In the genomic region with DNA sequence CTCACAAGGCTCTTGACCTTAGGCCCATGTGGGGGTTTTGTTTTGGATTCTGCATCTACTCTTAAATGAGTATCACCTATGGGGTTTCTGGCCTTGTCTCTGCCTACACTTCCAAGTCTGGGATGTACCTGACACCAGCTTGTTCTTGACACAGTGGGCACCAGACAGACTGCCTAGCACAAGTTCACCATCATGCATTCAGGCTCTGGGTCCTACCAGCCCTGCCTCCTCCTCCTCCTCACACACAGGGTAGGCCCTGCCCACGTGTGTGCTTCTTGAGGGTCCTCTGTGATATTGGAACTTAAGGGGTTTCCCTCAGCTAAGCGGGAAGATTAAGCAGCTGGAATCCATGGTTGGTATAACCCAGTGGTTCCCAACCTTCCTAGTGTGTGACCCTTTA, we compare ENCODE assay signal across 29 mouse cellular contexts. TPM values are rescaled to one million over a fixed set of nuclear protein-coding genes. Genes with fewer than 3 reads are reported as not detected.
"Had no signal": no experiment of that assay in that cellular context is flagged by ENCODE, and none has a peak within 500 bp of the region (broad histone marks: within the 10 kb centered on the region; RNA-seq: fewer than 3 reads in every experiment).

No protein-coding gene starts in this region.

- ATAC-seq: intestine, embryonic 15.5 days had no signal

- H3K9me3 ChIP-seq: intestine, embryonic 15.5 days; kidney, embryonic 15.5 days; limb, embryonic 10.5 days; limb, embryonic 13.5 days had no signal

- H3K4me1 ChIP-seq: intestine, embryonic 15.5 days; kidney, embryonic 15.5 days; limb, embryonic 10.5 days; limb, embryonic 13.5 days had no signal

- H3K27me3 ChIP-seq: intestine, embryonic 15.5 days; kidney, embryonic 15.5 days; limb, embryonic 13.5 days had no signal

- DNase-seq: kidney, adult 11 months; kidney, adult 8-10 months; kidney, postnatal 10 days; kidney, postnatal 36 days; lung, adult 2 months; lung, postnatal 14 days; lung, postnatal 4 days; midbrain, embryonic 14.5 days; retina, postnatal 1 day; right cerebral cortex, postnatal 25 days; spleen, adult 18-20 months; thymus, adult 18-20 months; thymus, postnatal 36 days had no signal

- H3K4me2 ChIP-seq: intestine, embryonic 15.5 days; kidney, embryonic 15.5 days; limb, embryonic 13.5 days; midbrain, embryonic 11.5 days had no signal

- H3K9ac ChIP-seq: intestine, embryonic 15.5 days; kidney, embryonic 15.5 days; limb, embryonic 13.5 days had no signal

- H3K27ac ChIP-seq: intestine, embryonic 15.5 days; kidney, embryonic 15.5 days; limb, embryonic 10.5 days; limb, embryonic 13.5 days had no signal

- H3K4me3 ChIP-seq: intestine, embryonic 15.5 days; kidney, embryonic 15.5 days; limb, embryonic 10.5 days; limb, embryonic 13.5 days had no signal

RNA-seq across cellular contexts. Expression of gene Adm2, which starts 38.4 kb away (rescaled TPM):
- total RNA-seq: layer of hippocampus, postnatal 14 days; left cerebral cortex, adult 18-20 months; left cerebral cortex, postnatal 25 days; liver, adult 2 months; megakaryocyte progenitor cell, adult 5-6 weeks; megakaryocyte-erythroid progenitor cell, adult 5-6 weeks; neutrophil, adult 5-6 weeks had no signal
- polyA plus RNA-seq: liver, adult 2 months; midbrain, embryonic 11.5 days; midbrain, embryonic 14.5 days; testis, adult 2 months; urinary bladder, adult 2 months had no signal

RNA-seq across cellular contexts. Expression of gene Miox, which starts 50.1 kb away (rescaled TPM):
- total RNA-seq: layer of hippocampus, postnatal 14 days; left cerebral cortex, adult 18-20 months; left cerebral cortex, postnatal 25 days; megakaryocyte progenitor cell, adult 5-6 weeks; megakaryocyte-erythroid progenitor cell, adult 5-6 weeks; neutrophil, adult 5-6 weeks had no signal
- polyA plus RNA-seq: limb, embryonic 10.5 days; limb, embryonic 13.5 days; lung, embryonic 16.5 days; midbrain, embryonic 11.5 days; midbrain, embryonic 14.5 days; neural tube, embryonic 11.5 days; urinary bladder, adult 2 months had no signal
